Mouse (Mus musculus) spleen, adult 2 months (tissue): Measurements from ENCODE around the gene Mical2. TPM values are rescaled to one million over a fixed set of nuclear protein-coding genes. Genes with fewer than 3 reads are reported as not detected.

ENCODE experiments used
- DNase-seq, 2 experiments: peaks; one replicate each; pipeline versions ENCODE4 v3.0.0 to v3.0.0-alpha.2; 2012 to 2021; ENCODE audit warnings: low spot score in 2 of 2, low read depth in 1 of 2
- H3K27ac ChIP-seq: fragments of 200-500 bp; 2 replicates; pipeline ENCODE4 v1.5.1; 2012; ENCODE audit warnings: low read length, inconsistent platforms; ENCODE audit not compliant: insufficient read depth
- H3K27me3 ChIP-seq: fragments of 200-500 bp; 2 replicates; pipeline ENCODE4 v1.6.1; 2012; ENCODE audit warnings: mild to moderate bottlenecking, moderate library complexity, low read length, inconsistent platforms; ENCODE audit not compliant: control insufficient read depth, insufficient read depth
- H3K36me3 ChIP-seq: fragments of 200-500 bp; 2 replicates; pipeline ENCODE4 v1.6.1; 2012; ENCODE audit warnings: mild to moderate bottlenecking, low read length, inconsistent platforms; ENCODE audit not compliant: control insufficient read depth, insufficient read depth
- H3K4me1 ChIP-seq: fragments of 200-500 bp; 2 replicates; pipeline ENCODE4 v1.6.1; 2011; ENCODE audit warnings: inconsistent platforms; ENCODE audit not compliant: control insufficient read depth, insufficient read depth, insufficient read length
- H3K4me3 ChIP-seq: fragments of 200-500 bp; 2 replicates; pipeline ENCODE4 v1.5.1; 2011; ENCODE audit warnings: mild to moderate bottlenecking, inconsistent platforms; ENCODE audit not compliant: insufficient read depth, insufficient read length; ENCODE audit errors: extremely low read depth
- CTCF ChIP-seq: fragments of 200-500 bp; IDR thresholded peaks from 2 replicates; pipeline ENCODE4 v1.5.1; 2011; ENCODE audit warnings: mild to moderate bottlenecking, inconsistent platforms; ENCODE audit not compliant: insufficient read depth, insufficient read length, insufficient replicate concordance; ENCODE audit errors: extremely low read depth
- POLR2A ChIP-seq: fragments of 200-500 bp; IDR thresholded peaks from 2 replicates; pipeline ENCODE4 v1.6.1; 2011; ENCODE audit warnings: low read depth, low read length, inconsistent platforms
- WGBS: fragments of 180-500 bp; shearing (Covaris S2); methylation state at CpG from one replicate; pipeline ENCODE4 v1.1.7; 2018; 5-methylcytosine and 5-hydroxymethylcytosine counted together
- polyA plus RNA-seq: library from polyadenylated mRNA; depleted of rRNA; stranded (reverse); fragments of >200 nt; gene quantifications from 2 replicates; pipeline ENCODE4 v1.2.3, GENCODE M21; 2012

Gene Mical2
- polyA plus RNA-seq, 1 experiment: 3.1 TPM

GRCm38 (mm10) chr7:112283606-112284310 is 58.1 kb downstream of the Mical2 start:
- Histone ChIP-seq H3K4me1 (no peaks in the 10 kb centered on the region), H3K4me3 (no peak overlapping the region), H3K27ac (no peak overlapping the region), H3K36me3 (no peaks in the 10 kb centered on the region), H3K27me3 (no peaks in the 10 kb centered on the region)
- 78% methylated on average over 9 of the region's 9 CpGs for WGBS
- DNase-seq: no peak
- TF ChIP-seq POLR2A: no peak

DNA sequence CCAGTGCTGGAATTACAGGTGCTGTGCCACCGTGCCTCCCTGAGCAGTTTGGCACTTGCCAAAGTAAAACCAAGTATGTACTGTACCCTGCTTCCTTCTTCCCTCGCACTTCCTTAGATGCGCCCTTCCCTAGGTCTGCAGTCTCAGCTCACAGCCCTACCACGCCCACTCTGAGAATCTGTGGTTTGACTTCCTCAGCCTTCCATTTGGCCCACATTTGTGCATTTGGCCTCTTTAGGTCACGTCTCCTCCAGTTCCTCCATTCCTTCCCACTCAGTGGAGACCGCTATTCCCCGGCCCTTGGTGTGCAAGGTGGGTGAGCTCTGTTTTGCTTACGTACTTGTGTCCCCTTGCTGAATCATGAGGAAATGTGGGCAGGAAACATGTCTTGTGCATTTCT is 59.9 kb downstream of the Mical2 start:
- Histone ChIP-seq H3K36me3 (no peaks in the 10 kb centered on the region), H3K4me3 (no peak overlapping the region), H3K27me3 (no peaks in the 10 kb centered on the region), H3K27ac (no peak overlapping the region), H3K4me1 (no peaks in the 10 kb centered on the region)
- no peak for TF ChIP-seq POLR2A
- no peak for TF ChIP-seq CTCF
- no peak for DNase-seq
- WGBS: 17% methylated on average over 8 of the region's 8 CpGs

DNA sequence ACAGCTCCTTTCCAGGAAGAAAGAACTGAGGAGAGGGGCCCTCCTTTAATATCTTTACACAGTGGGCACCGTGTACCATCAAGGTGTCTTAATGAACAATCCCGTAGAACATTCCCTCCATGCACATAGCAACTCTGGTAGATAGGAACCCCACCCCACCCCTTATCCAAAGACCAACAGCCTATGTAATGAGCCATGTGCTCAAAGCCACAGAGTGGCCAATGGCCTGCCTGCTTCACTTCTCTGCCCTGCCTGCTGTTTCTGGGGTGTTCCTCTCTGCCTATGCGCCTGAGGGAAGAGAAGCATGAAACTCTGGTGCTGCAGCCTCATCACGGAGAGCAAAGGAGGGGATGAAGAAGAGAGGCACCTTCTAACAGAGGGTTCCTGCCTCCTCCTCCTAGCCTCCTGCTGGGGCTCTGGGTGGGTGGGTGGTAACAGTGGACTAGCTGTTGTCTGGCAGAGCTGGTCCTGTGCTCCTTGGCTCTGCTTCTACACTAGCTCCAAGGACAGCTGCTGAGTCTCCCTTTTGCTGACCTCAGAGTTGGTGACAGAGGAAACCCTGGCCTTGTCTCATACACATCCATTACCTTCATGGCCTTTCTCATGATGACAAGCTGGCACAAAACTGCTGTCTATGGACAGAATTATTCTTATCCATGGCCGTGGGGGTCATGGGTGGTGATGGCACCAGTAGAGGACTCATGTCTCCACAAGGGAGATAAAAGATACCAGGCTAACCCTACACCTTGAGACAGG is 62.9 kb downstream of the Mical2 start:
- Histone ChIP-seq H3K36me3 (no peaks in the 10 kb centered on the region), H3K4me3 (no peak overlapping the region), H3K27ac (no peak overlapping the region), H3K27me3 (no peaks in the 10 kb centered on the region), H3K4me1 (no peaks in the 10 kb centered on the region)
- WGBS: 82% methylated on average over 5 of the region's 5 CpGs
- TF ChIP-seq CTCF (no peak), POLR2A (no peak)
- no peak for DNase-seq

- 90% methylated on average over 5 of the region's 5 CpGs for WGBS
- Histone ChIP-seq H3K27me3 (no peaks in the 10 kb centered on the region), H3K27ac (no peak overlapping the region), H3K4me3 (no peak overlapping the region), H3K36me3 (no peaks in the 10 kb centered on the region), H3K4me1 (no peaks in the 10 kb centered on the region)
- TF ChIP-seq CTCF (no peak), POLR2A (no peak)
- DNase-seq: no peak
Measured at GRCm38 (mm10) chr7:112289514-112289913, 63.9 kb downstream of the Mical2 start.

DNA sequence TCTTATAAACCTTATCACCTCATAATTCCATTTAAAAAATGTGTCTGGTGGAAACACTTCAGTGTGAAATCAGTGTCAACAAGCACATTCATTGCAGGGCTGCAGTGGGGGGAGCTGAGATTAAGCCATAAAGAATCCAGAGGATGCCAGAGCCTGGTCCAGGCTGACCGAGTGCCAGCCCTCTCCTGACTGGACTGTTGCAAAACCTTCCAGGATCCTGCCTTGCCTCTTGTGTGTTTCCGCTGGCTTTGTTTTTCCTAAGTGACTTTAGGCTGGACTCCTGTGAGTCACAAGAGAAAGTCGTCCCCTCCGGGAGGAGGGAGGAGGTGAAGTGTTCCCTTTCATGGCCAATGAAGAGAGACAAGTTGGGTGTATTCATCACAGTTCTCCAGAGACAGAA is 64.3 kb downstream of the Mical2 start:
- WGBS: 89% methylated on average over 4 of the region's 4 CpGs
- H3K4me3 ChIP-seq: no peak overlapping the region
- H3K27ac ChIP-seq: no peak overlapping the region
- no peaks in the 10 kb centered on the region for H3K27me3 ChIP-seq
- TF ChIP-seq CTCF: no peak
- no peak for TF ChIP-seq POLR2A
- no peaks in the 10 kb centered on the region for H3K36me3 ChIP-seq
- DNase-seq: no peak
- H3K4me1 ChIP-seq: no peaks in the 10 kb centered on the region

DNA sequence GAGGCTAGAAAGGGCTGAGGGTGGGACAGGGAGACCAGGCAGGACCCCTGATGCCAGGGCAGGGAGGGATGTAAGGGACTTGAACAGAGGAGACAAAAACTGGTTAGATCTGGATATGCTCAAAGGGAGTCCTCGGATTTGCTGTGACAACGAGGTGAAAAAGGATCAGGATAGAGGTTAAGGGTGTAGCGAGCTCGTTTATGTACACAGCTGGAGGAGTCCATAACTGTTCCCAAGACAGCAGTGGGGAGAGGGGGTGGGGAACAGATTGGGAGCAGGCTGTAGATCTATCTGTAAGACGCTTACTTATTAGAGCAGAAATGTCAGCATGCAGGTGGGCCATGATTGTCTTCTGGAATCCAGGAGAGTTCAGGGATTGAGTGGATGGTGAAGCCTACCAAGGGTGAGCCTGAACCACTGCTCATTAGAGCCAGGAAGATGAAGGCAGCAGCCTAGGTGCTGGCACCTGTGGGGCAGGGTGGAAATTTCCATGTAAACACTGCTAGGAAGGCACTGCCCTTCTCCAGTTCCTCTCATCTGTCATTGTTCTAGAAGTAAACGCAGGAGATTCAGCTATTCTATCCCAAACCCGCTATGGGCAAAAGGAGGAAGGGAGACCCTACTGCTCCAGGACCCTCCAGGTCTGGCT is 67.9 kb downstream of the Mical2 start:
- no peak for DNase-seq
- no peak for TF ChIP-seq CTCF
- no peak for TF ChIP-seq POLR2A
- Histone ChIP-seq H3K4me1 (no peaks in the 10 kb centered on the region), H3K27me3 (no peaks in the 10 kb centered on the region), H3K27ac (no peak overlapping the region), H3K4me3 (no peak overlapping the region), H3K36me3 (no peaks in the 10 kb centered on the region)
- WGBS: 90% methylated on average over 7 of the region's 7 CpGs
